Mouse (Mus musculus): ENCODE results near the gene Fxyd4. TPM values are rescaled to one million over a fixed set of nuclear protein-coding genes. Genes with fewer than 3 reads are reported as not detected.

Gene Fxyd4
- polyA plus RNA-seq, 1 experiment, result 0.17 TPM

- Histone ChIP-seq H3K27ac (ENCODE audit: insufficient read depth, low read length) (no peak overlapping the region), H3K4me1 (ENCODE audit: control insufficient read depth, insufficient read depth, low read length) (no peaks in the 10 kb centered on the region; the same call in 1 of the 2 replicates), H3K4me3 (ENCODE audit: insufficient read depth, low read length) (no peak overlapping the region)
- peak; percentile 71 for TF ChIP-seq CTCF (IDR thresholded peaks at IDR 0.05; ENCODE audit: extremely low read depth, insufficient read depth, low read length)
- no peak for TF ChIP-seq POLR2A (IDR thresholded peaks at IDR 0.05; ENCODE audit: extremely low read depth, insufficient read depth, low read length)
Observed at GRCm38 (mm10) chr6:117920659-117921640, 16.5 kb downstream of the Fxyd4 start.

- Histone ChIP-seq H3K4me1 (ENCODE audit: control insufficient read depth, insufficient read depth, low read length) (no peaks in the 10 kb centered on the region; the same call in 1 of the 2 replicates), H3K27ac (ENCODE audit: insufficient read depth, low read length) (no peak overlapping the region), H3K4me3 (ENCODE audit: insufficient read depth, low read length) (peak overlapping the region; percentile 84)
- TF ChIP-seq POLR2A (IDR thresholded peaks at IDR 0.05; ENCODE audit: extremely low read depth, insufficient read depth, low read length), result no peak
- no peak for TF ChIP-seq CTCF (IDR thresholded peaks at IDR 0.05; ENCODE audit: extremely low read depth, insufficient read depth, low read length)
Observed at GRCm38 (mm10) chr6:117918043-117918442, 19.4 kb downstream of the Fxyd4 start.

- TF ChIP-seq CTCF (IDR thresholded peaks at IDR 0.05; ENCODE audit: extremely low read depth, insufficient read depth, low read length) (no peak), POLR2A (IDR thresholded peaks at IDR 0.05; ENCODE audit: extremely low read depth, insufficient read depth, low read length) (no peak)
- Histone ChIP-seq H3K27ac (ENCODE audit: insufficient read depth, low read length) (peak overlapping the region; percentile 23), H3K4me1 (ENCODE audit: control insufficient read depth, insufficient read depth, low read length) (no peaks in the 10 kb centered on the region; the same call in 1 of the 2 replicates), H3K4me3 (ENCODE audit: insufficient read depth, low read length) (peak overlapping the region; percentile 84)
Observed at GRCm38 (mm10) chr6:117917576-117917975, 19.9 kb downstream of the Fxyd4 start.

GRCm38 (mm10) chr6:117916737-117917426, 20.6 kb downstream of the Fxyd4 start:
- Histone ChIP-seq H3K4me1 (ENCODE audit: control insufficient read depth, insufficient read depth, low read length) (no peaks in the 10 kb centered on the region; the same call in 1 of the 2 replicates), H3K27ac (ENCODE audit: insufficient read depth, low read length) (peak overlapping the region; percentile 88), H3K4me3 (ENCODE audit: insufficient read depth, low read length) (peak overlapping the region; percentile 84)
- no peak for TF ChIP-seq CTCF (IDR thresholded peaks at IDR 0.05; ENCODE audit: extremely low read depth, insufficient read depth, low read length)
- TF ChIP-seq POLR2A (IDR thresholded peaks at IDR 0.05; ENCODE audit: extremely low read depth, insufficient read depth, low read length), result no peak

GRCm38 (mm10) chr6:117916205-117916736, 21.2 kb downstream of the Fxyd4 start:
- H3K27ac ChIP-seq (ENCODE audit: insufficient read depth, low read length), result no peak overlapping the region

GRCm38 (mm10) chr6:117914541-117914940, 23.0 kb downstream of the Fxyd4 start:
- TF ChIP-seq CTCF (IDR thresholded peaks at IDR 0.05; ENCODE audit: extremely low read depth, insufficient read depth, low read length) (no peak), POLR2A (IDR thresholded peaks at IDR 0.05; ENCODE audit: extremely low read depth, insufficient read depth, low read length) (no peak)
- Histone ChIP-seq H3K4me3 (ENCODE audit: insufficient read depth, low read length) (no peak overlapping the region), H3K4me1 (ENCODE audit: control insufficient read depth, insufficient read depth, low read length) (no peaks in the 10 kb centered on the region; the same call in 1 of the 2 replicates), H3K27ac (ENCODE audit: insufficient read depth, low read length) (no peak overlapping the region)

More at GRCm38 (mm10) chr6:117916205-117916736, 21.2 kb downstream of the Fxyd4 start:
- H3K4me3 ChIP-seq (ENCODE audit: insufficient read depth, low read length), result peak overlapping the region; percentile 84
- TF ChIP-seq POLR2A (IDR thresholded peaks at IDR 0.05; ENCODE audit: extremely low read depth, insufficient read depth, low read length) (no peak), CTCF (IDR thresholded peaks at IDR 0.05; ENCODE audit: extremely low read depth, insufficient read depth, low read length) (no peak)
- no peaks in the 10 kb centered on the region; the same call in 1 of the 2 replicates for H3K4me1 ChIP-seq (ENCODE audit: control insufficient read depth, insufficient read depth, low read length)

GRCm38 (mm10) chr6:117910120-117910661, 27.3 kb downstream of the Fxyd4 start:
- no peak overlapping the region for H3K4me3 ChIP-seq (ENCODE audit: insufficient read depth, low read length)
- TF ChIP-seq POLR2A (IDR thresholded peaks at IDR 0.05; ENCODE audit: extremely low read depth, insufficient read depth, low read length) (no peak), CTCF (IDR thresholded peaks at IDR 0.05; ENCODE audit: extremely low read depth, insufficient read depth, low read length) (no peak)
- H3K4me1 ChIP-seq (ENCODE audit: control insufficient read depth, insufficient read depth, low read length), result peaks cover 4% of the 10 kb centered on the region; the same call in 1 of the 2 replicates
- H3K27ac ChIP-seq (ENCODE audit: insufficient read depth, low read length), result no peak overlapping the region

GRCm38 (mm10) chr6:117908424-117908900, 29.0 kb downstream of the Fxyd4 start:
- no peak overlapping the region for H3K27ac ChIP-seq (ENCODE audit: insufficient read depth, low read length)
- peak overlapping the region; percentile 65; the same call in 1 of the 2 replicates for H3K4me3 ChIP-seq (ENCODE audit: insufficient read depth, low read length)
- TF ChIP-seq POLR2A (IDR thresholded peaks at IDR 0.05; ENCODE audit: extremely low read depth, insufficient read depth, low read length), result no peak
- TF ChIP-seq CTCF (IDR thresholded peaks at IDR 0.05; ENCODE audit: extremely low read depth, insufficient read depth, low read length), result no peak
- peaks cover 4% of the 10 kb centered on the region; the same call in 1 of the 2 replicates for H3K4me1 ChIP-seq (ENCODE audit: control insufficient read depth, insufficient read depth, low read length)

GRCm38 (mm10) chr6:117907979-117908355, 29.5 kb downstream of the Fxyd4 start:
- no peak for TF ChIP-seq CTCF (IDR thresholded peaks at IDR 0.05; ENCODE audit: extremely low read depth, insufficient read depth, low read length)
- no peak for TF ChIP-seq POLR2A (IDR thresholded peaks at IDR 0.05; ENCODE audit: extremely low read depth, insufficient read depth, low read length)
- no peak overlapping the region for H3K27ac ChIP-seq (ENCODE audit: insufficient read depth, low read length)
- peaks cover 4% of the 10 kb centered on the region; the same call in 1 of the 2 replicates for H3K4me1 ChIP-seq (ENCODE audit: control insufficient read depth, insufficient read depth, low read length)
- peak overlapping the region; percentile 65 for H3K4me3 ChIP-seq (ENCODE audit: insufficient read depth, low read length)
